Mouse (Mus musculus) ES-CJ7 (cell line): ENCODE measurements around the gene Vamp2.

Experiments used
- DNase-seq: peaks from one replicate; pipeline ENCODE4 v3.0.0; 2011; ENCODE audit warnings: low read depth, low spot score

Gene Vamp2

DNA sequence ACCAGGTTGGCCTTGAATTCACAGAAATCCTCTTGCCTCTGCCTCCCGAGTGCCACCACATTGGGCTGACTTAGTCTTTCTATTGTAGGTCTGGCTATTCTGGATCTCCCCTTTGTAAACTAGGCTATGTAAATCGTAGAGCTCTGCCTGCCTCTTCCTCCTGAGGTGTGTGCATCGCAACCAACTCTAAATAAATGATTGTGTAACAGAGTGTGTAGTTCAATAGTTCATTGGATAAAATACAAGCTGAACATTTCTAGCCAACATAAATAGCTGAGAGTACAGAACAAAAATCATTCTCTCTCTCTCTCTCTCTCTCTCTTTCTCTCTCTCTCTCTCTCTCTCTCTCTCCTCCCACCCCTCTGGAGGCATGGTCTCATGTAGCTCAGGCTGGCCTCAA, 26.3 kb downstream of the Vamp2 start:
- no peak for DNase-seq

GRCm38 (mm10) chr11:69116843-69117242, 28.6 kb downstream of the Vamp2 start:
- no peak for DNase-seq

DNA sequence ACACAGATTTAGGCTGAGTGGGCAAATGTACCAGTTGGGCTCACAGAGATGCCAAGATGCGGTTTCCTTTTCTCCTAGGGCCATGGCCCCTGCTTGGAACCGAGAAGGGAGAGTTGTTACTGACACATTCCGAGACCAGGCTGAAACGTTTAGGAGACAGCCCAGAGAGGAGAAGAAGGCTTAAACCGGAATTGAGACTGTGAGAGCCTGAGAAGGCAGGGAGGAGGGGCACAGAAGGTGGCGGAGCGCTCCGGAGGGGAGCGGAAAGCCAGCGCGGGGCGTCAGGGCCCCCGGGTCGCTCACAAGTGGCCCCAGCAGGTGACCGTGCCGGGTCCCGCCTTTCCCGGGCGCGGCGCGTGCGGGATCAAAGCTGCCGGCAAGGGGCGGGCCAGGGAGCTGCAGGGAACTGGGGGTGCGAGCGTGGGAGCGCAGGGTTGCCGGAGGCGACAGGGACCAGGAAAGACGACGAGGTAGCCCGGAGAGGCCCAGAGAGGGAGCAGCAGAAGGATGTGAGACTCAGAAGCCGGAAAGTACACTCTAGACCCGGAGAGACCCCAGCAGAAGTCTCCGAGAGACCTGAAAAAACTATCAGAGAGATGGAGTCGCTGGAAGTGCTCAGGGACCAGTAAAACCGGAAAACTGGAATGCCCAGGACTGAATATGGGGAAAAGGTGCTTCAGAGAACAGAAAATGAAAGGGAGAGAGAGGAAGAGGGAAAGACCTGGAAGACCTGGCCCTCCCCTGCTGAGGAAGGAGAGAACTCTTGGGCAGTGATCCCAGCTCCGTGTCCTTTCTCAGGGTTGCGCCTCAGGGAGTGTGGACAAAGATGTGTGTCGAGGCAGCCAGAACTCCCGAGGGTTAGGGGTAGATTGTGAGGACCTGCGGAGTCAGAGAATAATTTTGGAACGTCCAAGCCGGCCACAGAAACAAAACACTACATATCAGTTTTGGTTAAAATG, 29.7 kb downstream of the Vamp2 start:
- peak; percentile 64 for DNase-seq

DNA sequence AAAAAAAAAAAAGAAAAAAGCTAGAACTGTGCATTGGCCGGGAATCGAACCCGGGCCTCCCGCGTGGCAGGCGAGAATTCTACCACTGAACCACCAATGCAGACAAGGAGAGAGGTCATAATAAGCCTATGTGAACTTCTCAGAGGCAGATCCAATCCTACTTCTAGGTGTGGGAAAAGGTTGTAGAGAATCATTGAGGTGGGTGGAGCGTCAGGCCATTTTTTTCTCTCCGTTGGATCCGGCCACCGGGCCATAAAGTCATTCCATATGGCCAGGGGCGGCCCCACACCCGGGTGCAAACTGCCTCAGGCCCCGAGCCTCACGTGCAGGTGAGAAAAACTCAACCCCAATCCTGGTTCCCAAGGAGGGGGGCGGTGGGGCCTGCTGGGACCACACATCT, 30.5 kb downstream of the Vamp2 start:
- peak; percentile 84 for DNase-seq

- DNase-seq = no peak
Observed at GRCm38 (mm10) chr11:69119446-69120155, 31.3 kb downstream of the Vamp2 start.

- DNase-seq = no peak
Observed at GRCm38 (mm10) chr11:69120221-69121000, 32.1 kb downstream of the Vamp2 start, which contains the start of gene Hes7. Gene Hes7, plus strand, starts transcription at chr11:69120404.

- DNase-seq = no peak
Observed at GRCm38 (mm10) chr11:69121001-69121740, 32.9 kb downstream of the Vamp2 start.

GRCm38 (mm10) chr11:69121741-69122335, 33.5 kb downstream of the Vamp2 start:
- peak; percentile 81 for DNase-seq

DNA sequence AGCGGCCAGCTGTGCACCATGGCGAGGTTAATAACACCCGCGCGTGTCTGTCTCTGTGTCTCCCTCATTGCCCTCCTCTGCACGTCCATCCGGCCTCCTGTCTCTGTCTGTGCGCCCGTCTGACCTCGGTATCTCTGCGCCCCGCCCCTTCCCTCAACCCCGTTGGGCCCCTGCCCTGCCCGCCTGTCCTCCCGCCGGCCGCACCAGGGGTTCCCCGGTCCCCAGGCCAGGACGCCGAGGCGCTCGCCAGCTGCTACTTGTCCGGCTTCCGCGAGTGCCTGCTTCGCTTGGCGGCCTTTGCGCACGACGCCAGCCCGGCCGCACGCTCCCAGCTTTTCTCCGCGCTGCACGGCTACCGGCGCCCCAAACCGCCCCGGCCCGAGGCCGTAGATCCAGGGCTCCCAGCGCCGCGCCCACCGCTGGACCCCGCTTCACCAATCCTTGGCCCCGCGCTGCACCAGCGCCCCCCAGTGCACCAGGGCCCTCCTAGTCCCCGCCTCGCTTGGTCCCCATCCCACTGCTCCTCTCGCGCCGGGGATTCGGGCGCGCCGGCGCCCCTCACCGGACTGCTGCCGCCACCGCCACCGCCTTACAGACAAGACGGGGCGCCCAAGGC, 34.2 kb downstream of the Vamp2 start, which contains the start of gene 9130213A22Rik:
Gene 9130213A22Rik (minus strand): TSS at position 254 of the 616 bp plus-strand sequence.
- peak; percentile 84 for DNase-seq

- peak; percentile 88 for DNase-seq
Observed at GRCm38 (mm10) chr11:69123056-69123692, 34.9 kb downstream of the Vamp2 start.

DNA sequence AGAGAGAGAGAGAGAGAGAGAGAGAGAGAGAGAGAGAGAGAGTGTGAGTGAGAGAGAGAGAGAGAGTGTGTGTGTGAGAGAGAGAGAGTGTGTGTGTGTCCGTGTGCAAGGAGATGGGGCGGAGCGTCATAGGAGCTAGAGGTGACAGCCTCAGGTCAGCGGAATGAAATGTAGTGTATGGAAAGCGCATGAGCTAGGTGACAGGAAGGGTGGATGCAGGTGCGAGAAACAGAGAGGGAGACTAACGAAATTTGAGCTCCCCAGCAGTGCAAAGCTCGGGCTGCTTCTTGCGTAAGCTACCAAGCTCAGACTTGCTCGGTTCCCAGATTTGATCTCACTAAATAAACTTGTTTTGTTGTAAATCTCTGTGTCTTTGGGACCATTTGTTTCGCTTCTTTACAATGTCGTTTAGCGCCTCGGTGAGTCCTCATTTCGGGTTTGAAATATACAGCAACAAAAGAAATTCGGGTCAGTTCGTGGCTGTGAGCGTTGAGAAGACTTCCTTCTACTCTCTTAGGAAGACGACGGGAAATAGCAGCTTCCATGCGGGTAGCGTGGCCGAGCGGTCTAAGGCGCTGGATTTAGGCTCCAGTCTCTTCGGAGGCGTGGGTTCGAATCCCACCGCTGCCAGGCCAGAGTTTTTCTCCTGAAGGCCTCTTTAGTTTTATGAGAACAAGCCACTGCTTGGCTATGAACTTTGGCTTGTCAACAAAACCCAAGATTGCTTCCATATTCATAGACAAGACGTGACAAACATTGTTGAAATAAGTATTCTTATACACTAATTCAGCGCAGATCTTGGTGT, 35.6 kb downstream of the Vamp2 start:
- DNase-seq = peak; percentile 95

DNA sequence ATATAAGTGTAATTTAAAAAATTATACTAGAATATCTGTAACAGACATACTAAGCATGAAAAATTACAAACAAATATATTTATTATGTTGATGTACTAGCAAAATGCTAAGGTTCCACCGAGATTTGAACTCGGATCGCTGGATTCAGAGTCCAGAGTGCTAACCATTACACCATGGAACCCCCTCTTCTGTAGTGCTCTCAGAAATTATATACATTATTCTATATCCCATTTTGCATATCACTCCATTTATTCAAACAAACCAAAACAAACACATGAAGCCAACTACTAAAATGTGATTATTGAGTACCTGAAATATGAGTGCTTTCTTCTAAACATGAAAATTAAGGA, 36.2 kb downstream of the Vamp2 start:
- DNase-seq = no peak

- DNase-seq = peak; percentile 96
Observed at GRCm38 (mm10) chr11:69125041-69125851, 37.0 kb downstream of the Vamp2 start.

- DNase-seq = no peak
Observed at GRCm38 (mm10) chr11:69125852-69125918, 37.4 kb downstream of the Vamp2 start, which contains the start of gene Aloxe3. Gene Aloxe3, plus strand, starts transcription at chr11:69125896.

DNA sequence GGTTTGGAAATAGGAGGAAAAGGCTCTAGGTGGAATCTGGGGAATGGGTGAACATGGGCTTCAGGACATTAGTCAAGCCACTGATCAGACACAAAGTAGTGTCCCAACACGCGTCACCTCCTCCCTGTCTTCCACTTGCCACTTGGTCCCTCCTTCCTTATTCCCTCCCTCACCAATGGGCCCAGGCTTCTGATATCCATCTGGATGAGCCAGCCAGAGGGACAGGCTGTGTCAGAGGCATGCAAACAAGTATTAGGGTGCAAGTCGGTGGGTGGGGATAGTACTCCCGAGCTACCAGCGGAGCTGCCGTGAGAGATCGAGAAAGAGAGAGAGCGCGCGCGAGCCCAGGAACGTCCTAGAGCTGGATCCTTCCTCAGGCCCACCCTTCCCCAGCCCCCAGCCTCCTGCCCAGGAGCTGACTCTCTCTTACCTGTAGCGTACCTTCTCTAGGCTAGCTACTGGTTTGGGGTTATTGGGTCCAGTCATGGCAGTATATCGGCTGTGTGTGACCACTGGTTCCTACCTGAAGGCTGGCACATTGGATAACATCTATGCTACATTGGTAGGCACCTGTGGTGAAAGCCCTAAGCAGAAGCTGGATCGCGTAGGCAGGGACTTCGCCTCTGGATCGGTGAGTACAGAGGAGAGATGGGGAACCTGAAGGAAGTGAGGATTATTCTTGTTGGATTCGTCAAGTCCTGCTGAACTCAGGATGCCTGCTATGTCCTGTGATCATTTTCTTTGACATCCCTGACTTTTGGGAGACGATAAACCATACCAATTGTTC, 37.8 kb downstream of the Vamp2 start:
- DNase-seq = peak; percentile 28

DNA sequence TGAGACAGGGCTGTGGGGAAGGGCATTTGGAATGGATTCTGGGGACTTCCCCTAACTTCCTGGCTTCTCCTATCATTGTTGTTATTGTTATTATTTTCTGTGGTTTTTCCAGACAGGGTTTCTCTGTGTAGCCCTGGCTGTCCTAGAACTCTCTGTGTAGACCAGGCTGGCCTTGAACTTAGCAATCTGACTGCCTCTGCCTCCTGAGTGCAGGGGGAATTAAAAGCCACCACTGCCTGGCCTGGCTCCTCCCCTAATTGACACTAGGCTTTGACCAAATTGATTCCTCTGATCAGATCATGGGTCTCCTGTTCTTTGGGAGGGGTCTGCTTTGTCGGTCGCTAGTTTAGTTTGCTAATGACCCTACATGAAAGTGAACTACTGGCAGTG, 38.4 kb downstream of the Vamp2 start:
- peak; percentile 36 for DNase-seq

DNA sequence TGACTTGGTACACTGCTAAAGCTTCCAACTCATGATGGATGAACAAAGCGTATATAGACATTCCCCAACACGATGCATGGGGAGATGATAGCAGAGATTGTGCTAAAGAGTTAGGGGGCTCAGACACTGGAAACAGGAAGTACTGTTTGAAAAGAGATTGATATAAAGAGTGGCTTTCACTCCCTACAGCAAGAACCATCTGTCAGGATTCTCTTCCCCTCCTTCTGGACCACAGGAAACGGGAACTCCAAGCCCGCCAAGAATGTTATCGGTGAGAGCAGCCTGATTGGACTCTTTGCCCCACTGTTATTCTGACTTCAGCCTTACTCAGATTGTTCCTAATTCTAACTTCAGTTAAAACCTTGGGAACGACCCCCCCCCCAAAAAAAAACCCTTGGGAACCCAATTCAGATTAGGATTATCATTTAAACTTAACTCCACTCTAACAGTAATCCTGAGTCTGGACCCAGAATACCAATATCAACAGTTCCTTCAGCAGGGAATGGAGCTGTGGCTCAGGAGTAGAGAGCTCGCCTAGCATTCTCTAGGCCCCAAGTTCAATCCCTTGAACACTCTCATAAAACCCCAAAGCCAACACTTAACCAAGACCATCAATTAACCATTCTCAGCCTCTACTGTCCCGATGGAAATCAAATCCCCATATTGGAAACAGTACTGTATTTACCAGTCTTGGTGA, 40.3 kb downstream of the Vamp2 start:
- no peak for DNase-seq
